Mouse (Mus musculus): ENCODE data around the gene Gm43738.
"Not testable (repeated sequence)": the region's sequence is repeated elsewhere in the genome, so short reads cannot be mapped to it uniquely, and the experiment has no call there.

Gm43738 gene

GRCm38 (mm10) chr3:89101812-89102494 is 1.1 kb upstream of the Gm43738 start, which contains the start of gene Fdps:
Gene Fdps (minus strand): TSS chr3:89101959.
- DNase-seq: peak; percentile 100

DNA sequence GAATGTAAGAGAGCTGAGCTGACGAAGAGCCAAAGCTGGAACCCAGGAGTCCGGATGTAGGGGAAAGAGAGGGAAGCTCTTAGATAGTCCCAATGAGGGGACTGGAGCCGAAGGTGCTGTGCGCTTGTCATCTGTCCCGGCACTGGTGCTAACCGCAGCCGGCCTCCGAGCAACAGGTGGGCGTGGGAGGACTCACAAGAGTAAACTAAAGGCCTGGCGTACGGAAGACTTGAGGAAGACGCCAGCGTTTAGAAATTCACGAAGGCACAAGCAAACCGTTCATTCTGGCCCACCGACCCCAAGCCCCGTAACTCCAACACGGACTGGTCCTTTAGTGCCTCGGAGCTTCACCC is 536 bp upstream of the Gm43738 start:
- no peak for DNase-seq

DNA sequence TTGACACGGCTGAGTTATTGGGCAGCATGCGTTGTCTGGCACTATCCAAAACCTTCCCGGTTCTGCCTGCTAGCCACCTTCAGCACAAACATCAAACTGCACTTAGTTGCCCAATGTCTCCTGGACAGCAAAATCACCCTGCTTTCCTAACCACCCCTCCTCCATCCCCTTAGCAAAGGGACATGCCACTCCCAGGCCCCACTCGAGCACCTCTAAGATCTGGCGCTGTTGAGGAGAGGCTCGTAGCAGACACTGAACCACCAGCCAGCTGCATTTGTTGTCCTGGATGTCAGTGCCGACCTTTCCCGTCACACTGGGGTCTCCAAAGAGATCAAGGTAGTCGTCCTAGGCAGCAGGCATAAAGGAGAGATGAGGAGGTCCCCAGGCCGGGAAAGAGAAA is 6.9 kb downstream of the Gm43738 start:
- no peak for DNase-seq

DNA sequence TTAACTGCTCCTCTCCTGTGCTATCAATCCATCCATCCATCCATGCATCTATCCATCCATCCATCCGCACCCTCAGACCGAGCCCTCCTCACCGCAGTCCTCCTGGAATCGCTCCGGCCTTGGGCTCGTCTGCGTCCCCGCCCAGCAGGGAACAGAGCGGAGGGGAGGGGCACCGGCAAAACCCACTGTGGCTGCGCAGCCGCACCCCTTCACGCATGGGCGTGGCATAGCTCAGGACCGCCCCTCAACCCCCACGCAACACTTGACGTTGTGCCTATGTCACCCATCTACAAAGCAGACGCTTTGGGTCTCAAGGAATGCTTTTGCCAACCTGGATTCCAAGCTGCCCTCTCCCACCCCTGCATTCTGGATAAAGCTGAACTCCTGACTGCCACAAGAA is 7.7 kb downstream of the Gm43738 start, which contains the start of gene Rusc1:
TSS of gene Rusc1 (minus strand) at position 137 of the 400 bp plus-strand sequence.
- DNase-seq: peak; percentile 85

DNA sequence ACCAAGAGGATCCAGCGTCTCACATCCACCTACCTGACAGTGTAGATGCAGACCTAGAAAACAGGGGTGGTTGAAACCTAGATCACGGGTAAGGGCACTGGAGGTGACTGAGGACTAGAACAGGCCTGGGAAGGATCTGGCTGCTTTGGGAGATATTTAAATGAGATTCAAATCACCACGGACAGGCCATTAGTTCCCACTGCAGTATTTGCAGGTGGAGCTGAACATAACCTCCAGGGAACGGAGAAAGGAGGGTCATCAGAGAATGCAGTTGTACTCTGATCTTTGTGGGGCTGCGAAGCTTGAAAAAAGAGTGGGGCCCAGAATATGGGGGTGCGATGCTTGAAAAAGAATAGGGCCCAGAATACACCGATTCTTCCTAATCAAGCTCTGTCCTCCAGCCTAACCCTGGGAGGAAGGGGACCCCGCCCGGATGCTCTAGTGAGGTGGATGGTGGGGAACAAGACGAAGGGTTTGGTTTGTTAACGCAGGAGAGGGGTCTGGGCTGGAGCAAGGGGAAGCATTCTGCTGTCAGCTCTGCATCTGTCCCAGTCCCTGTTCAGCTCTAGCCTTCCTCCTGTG is 8.3 kb downstream of the Gm43738 start:
- no peak for DNase-seq

DNA sequence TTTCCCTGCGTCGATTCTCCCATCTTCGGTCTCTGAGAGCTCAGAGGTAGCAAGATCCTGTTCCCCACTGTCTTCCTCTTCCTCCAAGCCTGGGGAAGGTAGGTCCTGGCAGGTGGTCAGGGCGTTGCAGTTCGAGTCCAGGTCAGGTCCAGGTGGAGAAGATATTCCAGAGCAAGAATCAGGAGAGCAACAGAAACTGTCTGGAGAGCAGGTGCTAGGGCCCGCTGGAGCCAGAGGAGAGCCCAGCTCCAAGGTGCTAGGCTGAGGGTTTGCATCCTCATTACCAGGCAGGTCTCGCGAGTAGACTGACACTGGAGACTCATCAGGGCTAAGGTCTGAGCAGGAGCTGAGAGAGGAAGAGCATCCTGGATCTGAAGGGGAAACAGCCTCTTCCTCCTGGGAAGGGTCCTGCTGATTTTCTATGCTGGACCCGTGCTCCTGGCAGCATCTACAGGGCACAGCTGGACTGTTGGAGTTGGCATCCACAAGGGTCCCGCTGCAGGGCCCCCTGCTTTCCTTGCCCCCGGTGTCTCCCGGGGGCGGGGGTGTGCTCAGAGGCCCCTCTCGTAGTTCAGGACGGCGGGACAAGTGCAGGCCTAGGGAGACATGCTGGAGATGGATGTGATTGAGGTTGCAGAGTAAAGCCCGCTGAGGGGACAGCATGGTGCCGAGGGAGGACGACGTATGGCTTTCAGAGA is 8.9 kb downstream of the Gm43738 start:
- no peak for DNase-seq

DNA sequence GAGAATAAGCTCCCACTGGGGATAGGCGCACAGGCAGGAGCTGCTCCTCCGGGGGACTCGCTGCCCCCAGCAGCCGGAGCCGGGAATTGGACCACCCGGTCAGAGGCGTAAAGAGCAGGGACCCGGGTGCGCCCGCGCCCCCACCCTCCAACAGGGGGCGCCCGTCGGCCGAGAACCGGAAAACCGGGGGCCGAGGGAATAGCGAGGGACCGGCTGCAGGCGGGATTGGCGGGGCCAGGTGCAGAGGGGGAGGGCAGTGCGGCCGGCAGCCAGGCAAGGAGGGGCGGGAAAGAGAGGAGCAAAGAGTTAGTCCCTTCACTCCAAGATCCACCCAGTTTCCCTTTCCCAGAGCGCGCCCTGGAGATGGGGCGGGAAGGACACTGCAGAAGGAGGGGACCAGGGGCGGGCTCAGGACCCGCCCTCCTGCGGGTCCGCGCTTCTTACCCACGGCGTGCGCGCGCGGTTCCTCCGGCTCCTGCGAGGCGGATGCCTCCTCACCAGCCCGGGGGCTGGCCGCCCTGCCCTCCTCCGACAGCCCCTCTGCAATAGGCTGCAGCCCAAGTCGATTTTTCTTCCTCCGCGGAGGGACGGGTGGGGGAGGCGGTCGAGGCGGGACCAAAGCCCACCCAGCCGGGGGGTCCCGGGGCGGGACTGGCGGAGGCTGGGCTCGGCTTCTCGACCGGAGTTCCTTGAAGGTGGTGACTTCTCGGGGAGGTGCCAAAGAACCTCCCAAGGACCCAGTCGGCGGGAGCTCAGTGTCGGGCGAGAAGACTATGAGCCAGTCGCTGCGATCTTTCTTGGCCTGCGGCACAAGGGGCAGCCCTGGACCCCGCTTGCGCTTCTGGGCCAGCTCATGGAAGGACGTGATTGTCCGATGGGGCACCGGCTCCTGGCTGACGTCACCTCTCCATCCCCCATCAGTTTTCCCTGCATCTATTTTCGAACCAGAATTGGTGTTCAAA is 9.9 kb downstream of the Gm43738 start:
- peak; percentile 87 for DNase-seq

DNA sequence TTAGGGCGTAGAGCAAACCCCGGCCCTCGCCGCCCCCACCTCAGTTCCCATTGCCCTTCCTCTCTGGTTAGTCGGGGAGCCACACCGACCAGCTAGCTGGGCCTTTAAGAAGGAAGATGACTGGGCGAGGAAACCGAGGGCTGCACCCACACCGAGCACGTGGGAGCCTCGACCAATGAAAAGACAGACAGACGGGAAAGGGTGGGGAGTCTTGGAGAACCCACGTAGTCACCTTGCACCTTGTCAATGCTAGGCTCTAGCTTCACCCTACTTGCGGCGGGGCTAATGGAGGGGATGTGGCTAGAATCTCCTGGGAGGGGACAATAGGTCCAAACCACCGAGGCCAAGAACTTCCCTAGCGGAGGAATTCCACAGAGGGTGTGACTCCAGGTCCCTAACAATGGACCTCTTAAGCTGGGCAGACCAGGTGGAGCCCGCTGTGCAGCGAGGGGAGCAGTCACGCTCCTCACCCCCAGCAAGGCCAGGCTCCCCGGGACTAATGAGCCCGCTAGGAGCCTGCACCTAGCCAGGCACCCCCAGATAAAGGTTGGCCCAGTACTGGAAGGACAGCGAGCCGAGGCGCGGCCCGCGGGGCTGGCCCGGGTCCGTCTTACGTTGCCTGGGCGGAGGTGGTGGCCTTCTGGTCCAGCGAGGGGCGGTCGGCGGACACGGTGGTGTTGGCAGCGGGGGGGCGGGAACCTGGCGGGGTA is 10.9 kb downstream of the Gm43738 start:
- DNase-seq: peak; percentile 86

DNA sequence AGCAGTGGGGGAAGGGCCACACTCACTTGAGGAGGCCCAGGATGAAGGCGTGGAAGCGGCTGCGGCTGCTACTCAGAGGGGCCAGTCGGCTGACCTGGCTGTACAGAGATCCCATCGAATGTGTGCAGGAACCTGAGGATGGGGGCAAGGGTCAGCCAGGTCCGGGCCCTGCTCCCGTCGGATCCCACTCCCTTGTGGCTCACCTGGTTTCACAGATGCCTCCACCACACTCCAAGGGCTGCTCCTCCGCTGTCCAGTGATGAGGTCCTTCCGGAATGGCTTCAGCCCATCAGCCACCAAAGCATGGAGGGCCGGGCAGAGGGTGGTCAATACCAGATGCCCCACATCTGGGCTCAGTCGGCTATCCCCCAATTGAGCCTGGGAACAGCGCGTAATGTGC is 11.9 kb downstream of the Gm43738 start:
- DNase-seq: no peak

- peak; percentile 89 for DNase-seq
These were observed 13.4 kb downstream of the Gm43738 start for GRCm38 (mm10) chr3:89087338-89088110.

GRCm38 (mm10) chr3:89084654-89085190 is 16.2 kb downstream of the Gm43738 start:
- DNase-seq: no peak

DNA sequence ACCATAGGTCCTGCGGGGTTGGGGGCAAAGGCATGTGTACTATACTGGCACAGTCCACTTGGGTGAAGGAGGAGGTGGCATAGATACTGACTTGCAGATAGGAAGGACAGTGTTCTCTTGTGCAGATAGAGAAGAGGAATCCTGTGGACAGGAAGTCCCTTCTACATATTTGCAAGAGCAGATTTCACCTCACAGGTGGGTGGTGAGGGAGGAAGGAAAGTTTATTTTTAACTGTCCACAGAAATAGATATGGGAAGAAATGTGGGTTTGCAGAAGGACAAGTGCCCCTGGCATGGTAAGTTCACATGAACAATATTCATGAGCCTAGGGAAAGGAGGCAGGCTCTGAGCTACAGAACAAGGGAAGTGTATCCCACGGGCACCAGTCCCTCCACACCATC is 16.8 kb downstream of the Gm43738 start:
- no peak for DNase-seq

DNA sequence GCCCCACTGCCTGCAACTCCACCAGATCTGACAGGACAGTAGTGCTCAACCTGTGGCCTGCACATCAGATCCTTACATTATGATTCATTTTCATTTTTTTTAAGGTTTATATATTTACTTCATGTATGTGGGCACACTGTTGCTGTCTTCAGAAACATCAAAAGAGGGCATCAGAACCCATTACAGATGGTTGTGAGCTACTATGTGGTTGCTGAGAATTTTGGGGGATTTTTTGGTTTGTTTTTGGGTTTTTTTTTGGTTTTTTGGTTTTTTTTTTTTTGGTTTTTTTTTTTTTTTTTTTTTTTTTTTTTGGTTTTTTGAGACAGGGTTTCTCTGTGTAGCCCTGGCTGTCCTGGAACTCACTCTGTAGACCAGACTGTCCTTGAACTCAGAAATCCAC is 18.6 kb downstream of the Gm43738 start:
- not testable (repeated sequence) for DNase-seq

DNA sequence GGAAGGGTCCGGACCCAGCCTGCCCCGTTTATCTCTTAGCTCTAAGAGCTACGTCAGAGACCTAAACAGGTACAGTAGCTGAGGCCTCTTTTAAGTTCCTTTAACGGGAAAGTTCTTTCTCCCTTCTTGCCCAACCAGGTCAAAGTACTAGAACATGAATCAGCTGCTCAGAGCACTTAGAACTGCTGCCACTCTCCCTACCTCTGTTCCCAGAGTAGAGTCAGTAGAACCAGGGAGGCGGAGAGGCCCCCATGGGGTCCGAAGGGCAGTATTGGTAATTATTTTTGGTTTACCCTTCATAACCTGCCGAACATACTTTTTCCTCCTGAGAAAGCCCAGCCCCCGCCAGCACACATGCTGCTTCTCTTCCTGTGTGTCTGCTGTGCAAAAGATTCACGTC is 23.5 kb downstream of the Gm43738 start:
- DNase-seq: no peak

DNA sequence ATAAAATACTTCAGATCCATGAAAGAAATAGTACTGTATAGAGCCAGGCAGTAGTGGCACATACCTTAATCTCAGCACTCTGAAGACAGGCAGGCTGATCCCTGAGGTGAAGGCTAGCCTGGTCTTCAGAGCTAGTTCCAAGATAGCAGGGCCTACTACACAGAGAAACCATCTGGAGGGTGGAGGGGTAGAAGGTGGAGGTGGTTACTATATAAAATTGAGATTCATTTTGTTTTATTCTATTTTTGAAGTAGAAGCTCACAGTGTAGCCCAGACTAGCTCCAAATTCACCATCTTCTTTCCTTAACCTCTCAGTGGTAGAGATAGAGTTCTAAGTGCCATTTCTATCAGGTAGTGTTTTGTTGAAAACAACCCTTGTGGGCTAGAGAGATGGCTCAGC is 33.6 kb downstream of the Gm43738 start:
- no peak for DNase-seq

DNA sequence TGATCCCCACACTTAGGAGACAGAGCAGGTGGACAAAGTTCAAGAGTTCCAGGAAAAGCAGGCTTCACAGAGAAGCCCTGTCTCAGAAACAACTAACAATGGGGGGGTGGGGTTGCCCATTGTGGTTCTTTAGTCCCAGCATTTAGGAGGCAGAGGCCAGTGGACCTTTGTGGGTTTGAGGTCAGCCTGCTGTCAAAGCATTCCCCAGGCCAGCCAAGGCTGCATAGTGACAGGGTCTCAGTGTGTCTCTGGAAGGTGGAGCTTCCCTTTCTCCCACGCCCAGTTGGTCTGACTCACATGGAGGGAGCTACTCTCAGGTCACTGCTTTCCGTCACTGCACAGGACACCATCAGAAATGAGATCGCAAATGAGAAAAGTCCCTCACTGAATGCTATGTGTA is 39.2 kb downstream of the Gm43738 start:
- no peak for DNase-seq

GRCm38 (mm10) chr3:89058783-89059182 is 42.1 kb downstream of the Gm43738 start:
- DNase-seq: peak; percentile 60

GRCm38 (mm10) chr3:89058361-89058760 is 42.5 kb downstream of the Gm43738 start:
- no peak for DNase-seq

DNA sequence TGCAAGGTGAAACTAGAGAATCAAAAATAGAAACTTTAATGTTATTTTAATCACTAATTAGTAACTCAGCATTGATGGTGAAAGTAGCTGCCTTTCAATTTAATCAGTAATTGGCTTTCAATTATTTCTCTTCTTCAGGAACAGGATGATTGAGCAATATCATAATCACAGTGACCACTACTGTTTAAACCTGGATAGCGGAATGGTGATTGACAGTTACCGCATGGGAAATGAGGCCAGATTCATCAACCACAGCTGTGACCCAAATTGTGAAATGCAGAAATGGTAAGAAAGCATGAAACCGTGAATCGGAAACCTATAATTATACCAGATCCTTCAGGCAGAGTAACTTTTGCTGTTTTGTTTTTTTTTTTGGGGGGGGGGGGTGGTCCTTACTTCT is 57.5 kb downstream of the Gm43738 start:
- peak; percentile 45 for DNase-seq
